Comparison of ENCODE assay signal across 8 mouse cellular contexts in the genomic region with DNA sequence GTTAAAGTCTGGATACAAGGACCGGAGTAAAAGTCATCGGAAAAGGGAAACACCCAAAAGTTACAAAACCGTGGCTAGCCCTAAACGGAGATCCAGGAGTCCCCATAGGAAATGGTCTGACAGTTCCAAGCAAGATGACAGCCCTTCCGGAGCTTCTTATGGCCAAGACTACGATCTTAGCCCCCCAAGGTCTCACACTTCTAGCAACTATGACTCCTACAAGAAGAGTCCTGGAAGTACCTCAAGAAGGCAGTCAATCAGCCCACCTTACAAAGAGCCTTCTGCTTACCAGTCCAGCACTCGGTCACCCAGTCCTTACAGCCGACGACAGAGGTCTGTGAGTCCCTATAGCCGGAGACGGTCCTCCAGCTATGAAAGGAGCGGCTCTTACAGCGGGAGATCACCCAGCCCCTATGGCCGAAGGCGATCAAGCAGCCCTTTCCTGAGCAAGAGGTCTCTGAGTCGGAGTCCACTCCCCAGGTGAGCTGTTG. TPM values are rescaled to one million over a fixed set of nuclear protein-coding genes. Genes with fewer than 3 reads are reported as not detected.
A peak's percentile ranks its signal among the peaks of the same experiment; 100 is the strongest.
DNase-seq lines count a peak whose midpoint lies in the region; ATAC-seq and TF ChIP-seq lines count a peak whose summit lies in the region.

No protein-coding gene starts in this region.

- peak; percentile 37 for DNase-seq in adrenal gland, postnatal 10 days
- no peak for DNase-seq in adrenal gland, adult 8-10 months
- peak; percentile 22 for DNase-seq in adrenal gland, postnatal 14 days
- DNase-seq in kidney, adult 11 months: peak; percentile 30
- peak; percentile 31 for DNase-seq in lung, embryonic 14.5 days
- DNase-seq in retina, embryonic 14.5 days (ENCODE audit: low spot score): peak; percentile 34
- no peak for DNase-seq in right cerebral cortex, postnatal 4 days

- H3K4me2 ChIP-seq in lung, embryonic 14.5 days: peak overlapping the region; percentile 88

- H3K9me3 ChIP-seq in lung, embryonic 14.5 days (ENCODE audit: low read depth, low read length): no peaks in the 10 kb centered on the region

- WGBS in lung, embryonic 14.5 days: under 1% methylated on average over 16 of the region's 16 CpGs

- peaks cover 18% of the 10 kb centered on the region for H3K36me3 ChIP-seq in lung, embryonic 14.5 days (ENCODE audit: insufficient read depth)

- peak overlapping the region; percentile 100 for H3K27ac ChIP-seq in lung, embryonic 14.5 days (ENCODE audit: low read depth)

- peak; percentile 15; the same call in 1 of the 2 replicates for ATAC-seq in granulocyte monocyte progenitor cell, adult 5-6 weeks (replicated peaks; ENCODE audit: poor library complexity, severe bottlenecking)
- ATAC-seq in lung, embryonic 14.5 days (ENCODE audit: insufficient read depth): no peak

- TF ChIP-seq CTCF in lung, embryonic 14.5 days (IDR thresholded peaks at IDR 0.05; ENCODE audit: low read depth): no peak

- no peaks in the 10 kb centered on the region for H3K27me3 ChIP-seq in lung, embryonic 14.5 days (ENCODE audit: insufficient read depth, low read length)

- H3K4me3 ChIP-seq in lung, embryonic 14.5 days (ENCODE audit: low read depth, low read length): peak overlapping the region; percentile 96

- H3K9ac ChIP-seq in lung, embryonic 14.5 days: peak overlapping the region; percentile 99

- H3K4me1 ChIP-seq in lung, embryonic 14.5 days (ENCODE audit: insufficient read depth): no peaks in the 10 kb centered on the region; the same call in 1 of the 2 replicates

RNA-seq across cellular contexts. Expression of a gene that starts 1.1 kb away (rescaled TPM):
- total RNA-seq in adrenal gland, postnatal 10 days (2021): 10 to 100 TPM; 38.5 to 41.9 TPM
- 10 to 100 TPM; 41.6 to 57.7 (median 49.9) TPM for total RNA-seq in adrenal gland, adult 8-10 months (2022)
- total RNA-seq in adrenal gland, postnatal 14 days (2021): 46.2 and 46.6 TPM in 2 replicates
- total RNA-seq in granulocyte monocyte progenitor cell, adult 5-6 weeks (2014; fragmentation: Nextera tagmentation): 57.2 and 59.8 TPM in 2 replicates
- 44.8 and 49.1 TPM in 2 replicates for total RNA-seq in granulocyte monocyte progenitor cell, adult 5-6 weeks (2017)
- polyA plus RNA-seq in lung, embryonic 14.5 days (2014; fragmentation: Nextera tagmentation; extraction: Ambion mirVana): 14.6 and 16.6 TPM in 2 replicates

RNA-seq across cellular contexts. Expression of a gene that starts 10.9 kb away (rescaled TPM):
- total RNA-seq in adrenal gland, postnatal 10 days (2021): 10 to 100 TPM; 45.3 to 59.4 TPM
- 10 to 100 TPM; 62.9 to 72.7 (median 66.6) TPM for total RNA-seq in adrenal gland, adult 8-10 months (2022)
- 52.3 and 58.3 TPM in 2 replicates for total RNA-seq in adrenal gland, postnatal 14 days (2021)
- 80.2 and 96.6 TPM in 2 replicates for total RNA-seq in granulocyte monocyte progenitor cell, adult 5-6 weeks (2014; fragmentation: Nextera tagmentation)
- 41.2 and 42.8 TPM in 2 replicates for total RNA-seq in granulocyte monocyte progenitor cell, adult 5-6 weeks (2017)
- polyA plus RNA-seq in lung, embryonic 14.5 days (2014; fragmentation: Nextera tagmentation; extraction: Ambion mirVana): 62.4 and 62.8 TPM in 2 replicates

RNA-seq across cellular contexts. Expression of a gene that starts 53.8 kb away (rescaled TPM):
- 10 to 100 TPM; 29.5 to 33.0 TPM for total RNA-seq in adrenal gland, postnatal 10 days (2021)
- total RNA-seq in adrenal gland, adult 8-10 months (2022): 10 to 100 TPM; 37.4 to 45.0 (median 41.1) TPM
- total RNA-seq in adrenal gland, postnatal 14 days (2021): 26.2 and 28.2 TPM in 2 replicates
- 13.7 and 16.4 TPM in 2 replicates for total RNA-seq in granulocyte monocyte progenitor cell, adult 5-6 weeks (2014; fragmentation: Nextera tagmentation)
- 6.6 and 7.4 TPM in 2 replicates for total RNA-seq in granulocyte monocyte progenitor cell, adult 5-6 weeks (2017)
- polyA plus RNA-seq in lung, embryonic 14.5 days (2014; fragmentation: Nextera tagmentation; extraction: Ambion mirVana): 9.6 and 17.3 TPM in 2 replicates

Comparison
In these comparisons a context has a peak if more than half of its experiments do, and no peak if none do; other contexts are left out.
1. DNase-seq: peak in adrenal gland, postnatal 10 days (single experiment), adrenal gland, postnatal 14 days (single experiment), kidney, adult 11 months (single experiment), lung, embryonic 14.5 days (single experiment) and retina, embryonic 14.5 days (single experiment); none in adrenal gland, adult 8-10 months (single experiment) and right cerebral cortex, postnatal 4 days (single experiment).